Mouse (Mus musculus) heart, embryonic 16.5 days (tissue): ENCODE results near the gene Mertk. TPM values are rescaled to one million over a fixed set of nuclear protein-coding genes. Genes with fewer than 3 reads are reported as not detected.

ENCODE experiments used
- ATAC-seq: fragments of 200-750 bp; cut with Nextera tagmentation; replicated peaks from 2 replicates; pipeline ENCODE4 v1.8.0; 2017; ENCODE audit warnings: moderate number of reproducible peaks; ENCODE audit not compliant: insufficient read depth, low FRiP score; ENCODE audit errors: extremely low read depth
- H3K27ac ChIP-seq: fragments of 300-500 bp; sonication (generic); 2 replicates; pipeline ENCODE4 v1.5.1; 2014; ENCODE audit warnings: mild to moderate bottlenecking, low read length, control low read depth, moderate library complexity
- H3K27me3 ChIP-seq: fragments of 300-500 bp; sonication (generic); 2 replicates; pipeline ENCODE4 v1.6.1; 2014; ENCODE audit warnings: low read length, mixed read lengths; ENCODE audit not compliant: control insufficient read depth, insufficient read depth
- H3K36me3 ChIP-seq: fragments of 300-500 bp; sonication (generic); 2 replicates; pipeline ENCODE4 v1.6.1; 2014; ENCODE audit not compliant: control insufficient read depth, insufficient read depth
- H3K4me1 ChIP-seq: fragments of 300-500 bp; sonication (generic); 2 replicates; pipeline ENCODE4 v1.6.1; 2014; ENCODE audit warnings: low read length, mixed read lengths; ENCODE audit not compliant: control insufficient read depth, insufficient read depth
- H3K4me2 ChIP-seq: fragments of 300-500 bp; sonication (generic); 2 replicates; pipeline ENCODE4 v1.6.1; 2014; ENCODE audit warnings: low read depth, mild to moderate bottlenecking, control low read depth, low read length
- H3K4me3 ChIP-seq: fragments of 300-500 bp; sonication (generic); 2 replicates; pipeline ENCODE4 v1.5.1; 2014; ENCODE audit warnings: mild to moderate bottlenecking, control low read depth, low read length
- H3K9ac ChIP-seq: fragments of 300-500 bp; sonication (generic); 2 replicates; pipeline ENCODE4 v1.6.1; 2014; ENCODE audit warnings: low read length, control low read depth
- H3K9me3 ChIP-seq: fragments of 300-500 bp; sonication (generic); replicated peaks from 2 replicates; pipeline ENCODE4 v1.6.1; 2016; ENCODE audit warnings: low read length; ENCODE audit not compliant: control insufficient read depth
- WGBS: fragments of 180-500 bp; shearing (Covaris S2); extraction: QIAGEN DNeasy Blood & Tissue Kit; methylation state at CpG from one replicate; pipeline ENCODE4 v1.1.7; 2014; 5-methylcytosine and 5-hydroxymethylcytosine counted together
- polyA plus RNA-seq: library from polyadenylated mRNA; unstranded; fragments of >200 nt; fragmentation: Nextera tagmentation; extraction: Ambion mirVana; gene quantifications from 2 replicates; pipeline ENCODE4 v1.2.1, GENCODE M21; 2015

The Mertk gene
- polyA plus RNA-seq, 1 experiment from 2014 or later: 3.7 TPM

- Histone ChIP-seq H3K4me2 (peak overlapping the region; percentile 72), H3K4me3 (peak overlapping the region; percentile 83), H3K4me1 (peaks cover 18% of the 10 kb centered on the region), H3K27me3 (no peaks in the 10 kb centered on the region), H3K36me3 (no peaks in the 10 kb centered on the region), H3K27ac (peak overlapping the region; percentile 59), H3K9me3 (no peaks in the 10 kb centered on the region), H3K9ac (peak overlapping the region; percentile 71; the same call in 1 of the 2 replicates)
- ATAC-seq: no peak
- WGBS: 40% methylated on average over 6 of the region's 6 CpGs
These were observed 118.2 kb downstream of the Mertk start for GRCm38 (mm10) chr2:128816916-128817315.

- Histone ChIP-seq H3K9me3 (no peaks in the 10 kb centered on the region), H3K4me3 (peak overlapping the region; percentile 83), H3K4me2 (peak overlapping the region; percentile 72), H3K4me1 (peaks cover 18% of the 10 kb centered on the region), H3K27ac (peak overlapping the region; percentile 92), H3K9ac (peak overlapping the region; percentile 71), H3K27me3 (no peaks in the 10 kb centered on the region), H3K36me3 (no peaks in the 10 kb centered on the region)
- ATAC-seq: peak; percentile 34
- under 1% methylated on average over 7 of the region's 7 CpGs for WGBS
These were observed 118.6 kb downstream of the Mertk start for GRCm38 (mm10) chr2:128817387-128817785.

GRCm38 (mm10) chr2:128817786-128818681, 119.3 kb downstream of the Mertk start, which contains the start of gene Tmem87b:
Gene Tmem87b (plus strand): TSS chr2:128818118.
- no peaks in the 10 kb centered on the region for H3K36me3 ChIP-seq
- under 1% methylated on average over 59 of the region's 59 CpGs for WGBS
- ATAC-seq: peak; percentile 90
- H3K9ac ChIP-seq: peak within 1 kb of the TSS; percentile 86
- H3K9me3 ChIP-seq: no peaks in the 10 kb centered on the region
- peak within 1 kb of the TSS; percentile 92 for H3K27ac ChIP-seq
- no peaks in the 10 kb centered on the region for H3K27me3 ChIP-seq
- peak within 1 kb of the TSS; percentile 83 for H3K4me3 ChIP-seq
- H3K4me1 ChIP-seq: peaks cover 18% of the 10 kb centered on the region
- peak within 1 kb of the TSS; percentile 73 for H3K4me2 ChIP-seq

GRCm38 (mm10) chr2:128818956-128819643, 120.3 kb downstream of the Mertk start:
- Histone ChIP-seq H3K4me3 (peak overlapping the region; percentile 83), H3K9ac (peak overlapping the region; percentile 86), H3K4me2 (peak overlapping the region; percentile 73), H3K27me3 (no peaks in the 10 kb centered on the region), H3K9me3 (no peaks in the 10 kb centered on the region), H3K27ac (peak overlapping the region; percentile 91), H3K36me3 (no peaks in the 10 kb centered on the region), H3K4me1 (peaks cover 18% of the 10 kb centered on the region)
- ATAC-seq: no peak
- 12% methylated on average over 14 of the region's 14 CpGs for WGBS

- whole genome bisulfite sequencing: 88% methylated on average over 2 of the region's 2 CpGs
- Histone ChIP-seq H3K4me1 (peaks cover 13% of the 10 kb centered on the region), H3K27ac (no peak overlapping the region), H3K9me3 (no peaks in the 10 kb centered on the region), H3K4me3 (no peak overlapping the region), H3K9ac (no peak overlapping the region), H3K36me3 (no peaks in the 10 kb centered on the region; the same call in 1 of the 2 replicates), H3K4me2 (no peak overlapping the region), H3K27me3 (no peaks in the 10 kb centered on the region)
- ATAC-seq: no peak
These were observed 121.9 kb downstream of the Mertk start for GRCm38 (mm10) chr2:128820631-128821030.

- Histone ChIP-seq H3K4me1 (peaks cover 8% of the 10 kb centered on the region), H3K9ac (no peak overlapping the region), H3K27me3 (no peaks in the 10 kb centered on the region), H3K27ac (no peak overlapping the region), H3K4me2 (no peak overlapping the region), H3K9me3 (no peaks in the 10 kb centered on the region), H3K36me3 (peaks cover 3% of the 10 kb centered on the region; the same call in 1 of the 2 replicates), H3K4me3 (no peak overlapping the region)
- 81% methylated on average over 5 of the region's 5 CpGs for WGBS
- no peak for ATAC-seq
These were observed 125.1 kb downstream of the Mertk start for GRCm38 (mm10) chr2:128823893-128824292.

GRCm38 (mm10) chr2:128827787-128828186, 129.0 kb downstream of the Mertk start:
- Histone ChIP-seq H3K9me3 (no peaks in the 10 kb centered on the region), H3K27me3 (no peaks in the 10 kb centered on the region), H3K36me3 (peaks cover 25% of the 10 kb centered on the region), H3K4me2 (no peak overlapping the region), H3K9ac (no peak overlapping the region), H3K4me3 (no peak overlapping the region), H3K4me1 (no peaks in the 10 kb centered on the region), H3K27ac (no peak overlapping the region)
- ATAC-seq: no peak
- 93% methylated on average over 1 of the region's 1 CpGs for WGBS

GRCm38 (mm10) chr2:128832611-128833010, 133.9 kb downstream of the Mertk start:
- 77% methylated on average over 3 of the region's 3 CpGs for WGBS
- Histone ChIP-seq H3K4me3 (no peak overlapping the region), H3K27ac (no peak overlapping the region), H3K9me3 (no peaks in the 10 kb centered on the region), H3K9ac (no peak overlapping the region), H3K36me3 (peaks cover 41% of the 10 kb centered on the region), H3K4me1 (no peaks in the 10 kb centered on the region), H3K27me3 (no peaks in the 10 kb centered on the region), H3K4me2 (no peak overlapping the region)
- ATAC-seq: no peak

- Histone ChIP-seq H3K9me3 (no peaks in the 10 kb centered on the region), H3K36me3 (peaks cover 43% of the 10 kb centered on the region), H3K4me2 (no peak overlapping the region), H3K4me1 (no peaks in the 10 kb centered on the region), H3K27me3 (no peaks in the 10 kb centered on the region), H3K27ac (no peak overlapping the region), H3K4me3 (no peak overlapping the region), H3K9ac (no peak overlapping the region)
- ATAC-seq: no peak
- WGBS: 80% methylated on average over 2 of the region's 2 CpGs
These were observed 134.3 kb downstream of the Mertk start for GRCm38 (mm10) chr2:128833035-128833434.
